Mouse (Mus musculus): ENCODE measurements at regions not wholly inside any gene's neighbourhood (a gene's known extent, or its start where the extent isn't known, plus 50 kb on each side); places are given as distances from the start of the nearest gene placed in this dataset.

- no peak for TF ChIP-seq CTCF (IDR thresholded peaks at IDR 0.05; ENCODE audit: borderline replicate concordance, insufficient read depth, low read length)
- no peak for TF ChIP-seq POLR2A (IDR thresholded peaks at IDR 0.05; ENCODE audit: low read depth, low read length)
Measured at GRCm38 (mm10) chr5:12674134-12674533, 290.9 kb downstream of the Sema3d start.

Measured in embryonic fibroblast, embryonic 13.5 days (primary cell).